Mouse (Mus musculus) neural tube, embryonic 12.5 days (tissue): ENCODE results near the gene Stk38l. TPM values are rescaled to one million over a fixed set of nuclear protein-coding genes. Genes with fewer than 3 reads are reported as not detected.
A peak's percentile ranks its signal among the peaks of the same experiment; 100 is the strongest.

Source experiments
- ATAC-seq: fragments of 200-750 bp; cut with Nextera tagmentation; 2 replicates; pipeline ENCODE4 v1.8.0; 2017; ENCODE audit warnings: low read depth, mild to moderate bottlenecking, moderate TSS enrichment, moderate library complexity; ENCODE audit not compliant: low FRiP score
- H3K27ac ChIP-seq: fragments of 300-500 bp; sonication (generic); 2 replicates; pipeline ENCODE4 v1.5.1; 2016
- H3K27me3 ChIP-seq: fragments of 300-500 bp; sonication (generic); replicated peaks from 2 replicates; pipeline ENCODE4 v1.6.1; 2016; ENCODE audit warnings: mild to moderate bottlenecking
- H3K36me3 ChIP-seq: fragments of 300-500 bp; sonication (generic); 2 replicates; pipeline ENCODE4 v1.6.1; 2016; ENCODE audit warnings: mild to moderate bottlenecking
- H3K4me1 ChIP-seq: fragments of 300-500 bp; sonication (generic); 2 replicates; pipeline ENCODE4 v1.6.1; 2016
- H3K4me2 ChIP-seq: fragments of 300-500 bp; sonication (generic); replicated peaks from 2 replicates; pipeline ENCODE4 v1.6.1; 2016; ENCODE audit warnings: mild to moderate bottlenecking
- H3K4me3 ChIP-seq: fragments of 300-500 bp; sonication (generic); 2 replicates; pipeline ENCODE4 v1.5.1; 2016
- H3K9ac ChIP-seq: fragments of 300-500 bp; sonication (generic); 2 replicates; pipeline ENCODE4 v1.6.1; 2016; ENCODE audit warnings: mild to moderate bottlenecking
- H3K9me3 ChIP-seq: fragments of 300-500 bp; sonication (generic); 2 replicates; pipeline ENCODE4 v1.6.1; 2016; ENCODE audit warnings: mild to moderate bottlenecking
- WGBS: fragments of 180-500 bp; shearing (Covaris S2); methylation state at CpG from one replicate; pipeline ENCODE4 v1.1.7; 2016; 5-methylcytosine and 5-hydroxymethylcytosine counted together
- polyA plus RNA-seq: library from polyadenylated mRNA; unstranded; fragments of >200 nt; fragmentation: Nextera tagmentation; extraction: Ambion mirVana; gene quantifications from 2 replicates; pipeline ENCODE4 v1.2.1, GENCODE M21; 2016

The Stk38l gene
- polyA plus RNA-seq, 1 experiment from 2014 or later = 17.8 TPM

- no peak overlapping the region for H3K9ac ChIP-seq
- no peak for ATAC-seq
- WGBS = 78% methylated on average over 3 of the region's 3 CpGs
- no peak overlapping the region for H3K4me3 ChIP-seq
- H3K9me3 ChIP-seq = no peaks in the 10 kb centered on the region
- 0 out of 2 replicates have a peak, but pooled peaks cover 11% of the 10 kb centered on the region for H3K27me3 ChIP-seq
- H3K4me1 ChIP-seq = peaks cover 11% of the 10 kb centered on the region
- H3K27ac ChIP-seq = no peak overlapping the region
- no peaks in the 10 kb centered on the region for H3K36me3 ChIP-seq
- no peak overlapping the region for H3K4me2 ChIP-seq
Measured at GRCm38 (mm10) chr6:146793527-146793926, 68.7 kb downstream of the Stk38l start.

- Histone ChIP-seq H3K36me3 (no peaks in the 10 kb centered on the region), H3K27ac (no peak overlapping the region), H3K4me3 (peak overlapping the region; percentile 40), H3K4me1 (peaks cover 11% of the 10 kb centered on the region), H3K27me3 (0 out of 2 replicates have a peak, but pooled peaks cover 11% of the 10 kb centered on the region), H3K9ac (peak overlapping the region; percentile 57; the same call in 1 of the 2 replicates), H3K9me3 (no peaks in the 10 kb centered on the region), H3K4me2 (peak overlapping the region; percentile 85)
- ATAC-seq = peak; percentile 49
- 18% methylated on average over 22 of the region's 22 CpGs for WGBS
Measured at GRCm38 (mm10) chr6:146795166-146795923, 70.5 kb downstream of the Stk38l start.

- Histone ChIP-seq H3K4me1 (peaks cover 11% of the 10 kb centered on the region), H3K9ac (peak within 1 kb of the TSS; percentile 57; the same call in 1 of the 2 replicates), H3K27ac (no peak within 1 kb of the TSS), H3K9me3 (no peaks in the 10 kb centered on the region), H3K36me3 (no peaks in the 10 kb centered on the region), H3K4me3 (peak within 1 kb of the TSS; percentile 40), H3K27me3 (0 out of 2 replicates have a peak, but pooled peaks cover 11% of the 10 kb centered on the region), H3K4me2 (peak within 1 kb of the TSS; percentile 85)
- peak; percentile 91 for ATAC-seq
- WGBS = 2% methylated on average over 36 of the region's 36 CpGs
Measured at GRCm38 (mm10) chr6:146795924-146796545, 71.2 kb downstream of the Stk38l start, which contains the start of gene Arntl2. TSS of gene Arntl2 (plus strand) at chr6:146796055.

- WGBS = 67% methylated on average over 5 of the region's 5 CpGs
- Histone ChIP-seq H3K4me1 (peaks cover 11% of the 10 kb centered on the region), H3K27me3 (0 out of 2 replicates have a peak, but pooled peaks cover 11% of the 10 kb centered on the region), H3K9ac (no peak overlapping the region), H3K27ac (no peak overlapping the region), H3K4me2 (no peak overlapping the region), H3K4me3 (no peak overlapping the region), H3K9me3 (no peaks in the 10 kb centered on the region), H3K36me3 (no peaks in the 10 kb centered on the region)
- no peak for ATAC-seq
Measured at GRCm38 (mm10) chr6:146797446-146797845, 72.7 kb downstream of the Stk38l start.

GRCm38 (mm10) chr6:146809991-146810390 is 85.2 kb downstream of the Stk38l start:
- 91% methylated on average over 6 of the region's 6 CpGs for WGBS
- H3K4me2 ChIP-seq = no peak overlapping the region
- no peaks in the 10 kb centered on the region for H3K9me3 ChIP-seq
- H3K9ac ChIP-seq = no peak overlapping the region
- H3K27me3 ChIP-seq = no peaks in the 10 kb centered on the region
- no peaks in the 10 kb centered on the region for H3K4me1 ChIP-seq
- H3K27ac ChIP-seq = no peak overlapping the region
- H3K36me3 ChIP-seq = no peaks in the 10 kb centered on the region
- no peak for ATAC-seq
- no peak overlapping the region for H3K4me3 ChIP-seq

- Histone ChIP-seq H3K27ac (no peak overlapping the region), H3K4me3 (no peak overlapping the region), H3K4me1 (no peaks in the 10 kb centered on the region), H3K36me3 (no peaks in the 10 kb centered on the region), H3K9me3 (no peaks in the 10 kb centered on the region), H3K4me2 (no peak overlapping the region), H3K27me3 (no peaks in the 10 kb centered on the region), H3K9ac (no peak overlapping the region)
- WGBS = 88% methylated on average over 5 of the region's 5 CpGs
- no peak for ATAC-seq
Measured at GRCm38 (mm10) chr6:146813007-146813406, 88.2 kb downstream of the Stk38l start.

- Histone ChIP-seq H3K9ac (no peak overlapping the region), H3K27ac (no peak overlapping the region), H3K4me3 (no peak overlapping the region), H3K4me2 (no peak overlapping the region), H3K27me3 (no peaks in the 10 kb centered on the region), H3K4me1 (no peaks in the 10 kb centered on the region), H3K36me3 (no peaks in the 10 kb centered on the region), H3K9me3 (no peaks in the 10 kb centered on the region)
- 86% methylated on average over 29 of the region's 29 CpGs for WGBS
- ATAC-seq = no peak
Measured at GRCm38 (mm10) chr6:146820177-146820965, 95.6 kb downstream of the Stk38l start.

GRCm38 (mm10) chr6:146821958-146822357 is 97.2 kb downstream of the Stk38l start:
- Histone ChIP-seq H3K27ac (no peak overlapping the region), H3K4me1 (no peaks in the 10 kb centered on the region), H3K36me3 (no peaks in the 10 kb centered on the region), H3K4me3 (no peak overlapping the region), H3K9ac (no peak overlapping the region), H3K4me2 (no peak overlapping the region), H3K27me3 (no peaks in the 10 kb centered on the region), H3K9me3 (no peaks in the 10 kb centered on the region)
- no peak for ATAC-seq
- 93% methylated on average over 13 of the region's 13 CpGs for WGBS

GRCm38 (mm10) chr6:146824727-146825486 is 100.1 kb downstream of the Stk38l start:
- 48% methylated on average over 16 of the region's 16 CpGs for whole genome bisulfite sequencing

GRCm38 (mm10) chr6:146825487-146825773 is 100.6 kb downstream of the Stk38l start:
- Histone ChIP-seq H3K9ac (no peak overlapping the region), H3K4me2 (no peak overlapping the region), H3K27me3 (no peaks in the 10 kb centered on the region), H3K36me3 (no peaks in the 10 kb centered on the region), H3K4me3 (no peak overlapping the region), H3K4me1 (no peaks in the 10 kb centered on the region), H3K9me3 (no peaks in the 10 kb centered on the region), H3K27ac (no peak overlapping the region)
- WGBS = 58% methylated on average over 1 of the region's 1 CpGs
- ATAC-seq = peak; percentile 27; the same call in 1 of the 2 replicates

More at GRCm38 (mm10) chr6:146824727-146825486, 100.1 kb downstream of the Stk38l start:
- Histone ChIP-seq H3K4me3 (no peak overlapping the region), H3K9me3 (no peaks in the 10 kb centered on the region), H3K4me2 (no peak overlapping the region), H3K36me3 (no peaks in the 10 kb centered on the region), H3K9ac (no peak overlapping the region), H3K27me3 (no peaks in the 10 kb centered on the region), H3K4me1 (no peaks in the 10 kb centered on the region), H3K27ac (no peak overlapping the region)
- ATAC-seq = peak; percentile 65; the same call in 1 of the 2 replicates
